Mouse (Mus musculus): ENCODE results near the gene Polr1e. TPM values are rescaled to one million over a fixed set of nuclear protein-coding genes. Genes with fewer than 3 reads are reported as not detected.

The Polr1e gene
- 10 to 100 TPM in 1 of 2 experiments, 1 to 10 TPM in 1; 7.5 to 10.3 TPM for total RNA-seq (2023)

DNA sequence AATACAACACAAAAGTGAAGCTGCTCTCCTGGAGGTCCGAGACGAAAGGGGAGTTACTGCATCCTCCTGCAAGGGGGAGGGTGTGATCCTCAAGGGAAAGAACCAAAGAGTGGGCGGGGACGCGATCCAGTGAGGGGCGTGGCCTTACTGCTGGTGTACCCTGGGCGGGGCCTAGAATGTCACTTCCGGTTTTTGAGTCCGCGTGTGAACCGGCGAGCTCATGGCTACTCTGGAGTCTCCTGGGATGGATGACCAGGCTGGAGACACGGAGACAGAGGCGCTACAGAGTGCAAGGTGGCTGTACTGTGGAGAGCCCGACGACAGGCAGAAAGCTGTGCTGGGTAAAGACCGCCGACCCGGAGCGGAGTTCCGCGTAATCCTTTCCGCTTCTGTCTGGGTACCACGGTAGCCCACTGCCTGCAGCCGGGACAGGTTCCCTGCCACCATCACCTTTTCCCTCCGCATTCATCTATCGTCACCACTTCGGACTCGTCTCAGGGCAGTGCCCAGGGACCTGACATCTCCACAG is at the start of gene Polr1e:
Gene Polr1e, plus strand, starts transcription at position 132 of the 529 bp plus-strand sequence.

DNA sequence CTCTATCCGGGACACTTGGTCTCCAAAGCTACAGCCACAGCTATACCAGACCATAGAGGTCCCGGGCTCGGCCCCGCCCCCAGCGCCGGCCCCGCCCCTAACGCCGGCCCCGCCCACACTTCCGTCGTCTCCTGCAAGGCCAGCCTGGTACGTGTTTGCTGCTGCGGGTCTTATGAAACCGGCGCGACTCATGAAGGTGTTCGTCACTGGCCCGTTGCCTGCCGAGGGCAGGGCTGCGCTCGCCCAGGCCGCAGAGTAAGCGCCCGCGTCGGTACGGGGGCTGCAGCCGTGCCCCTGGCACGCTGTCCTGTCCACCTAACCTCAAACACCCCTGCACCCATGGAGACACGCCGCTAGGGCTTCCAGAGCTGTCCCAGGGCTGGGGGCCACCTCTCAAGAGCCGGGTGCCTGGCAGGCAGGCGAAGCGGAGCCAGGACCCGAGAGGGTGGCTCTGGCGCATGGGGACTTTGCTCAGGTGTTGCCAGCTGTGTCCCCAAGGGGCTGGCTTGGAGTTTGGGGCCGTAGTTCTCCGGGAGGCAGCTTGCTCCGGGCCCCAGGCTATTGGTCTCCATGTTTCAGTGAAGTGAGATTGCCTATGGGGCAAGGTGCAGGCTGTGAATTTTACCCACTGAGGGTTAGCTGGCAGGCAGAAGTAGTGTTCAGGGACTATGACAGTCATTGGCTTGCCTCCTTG is 37.0 kb upstream of the Polr1e start, which contains the start of gene Grhpr:
Gene Grhpr, plus strand, starts transcription at position 116 of the 694 bp plus-strand sequence.

DNA sequence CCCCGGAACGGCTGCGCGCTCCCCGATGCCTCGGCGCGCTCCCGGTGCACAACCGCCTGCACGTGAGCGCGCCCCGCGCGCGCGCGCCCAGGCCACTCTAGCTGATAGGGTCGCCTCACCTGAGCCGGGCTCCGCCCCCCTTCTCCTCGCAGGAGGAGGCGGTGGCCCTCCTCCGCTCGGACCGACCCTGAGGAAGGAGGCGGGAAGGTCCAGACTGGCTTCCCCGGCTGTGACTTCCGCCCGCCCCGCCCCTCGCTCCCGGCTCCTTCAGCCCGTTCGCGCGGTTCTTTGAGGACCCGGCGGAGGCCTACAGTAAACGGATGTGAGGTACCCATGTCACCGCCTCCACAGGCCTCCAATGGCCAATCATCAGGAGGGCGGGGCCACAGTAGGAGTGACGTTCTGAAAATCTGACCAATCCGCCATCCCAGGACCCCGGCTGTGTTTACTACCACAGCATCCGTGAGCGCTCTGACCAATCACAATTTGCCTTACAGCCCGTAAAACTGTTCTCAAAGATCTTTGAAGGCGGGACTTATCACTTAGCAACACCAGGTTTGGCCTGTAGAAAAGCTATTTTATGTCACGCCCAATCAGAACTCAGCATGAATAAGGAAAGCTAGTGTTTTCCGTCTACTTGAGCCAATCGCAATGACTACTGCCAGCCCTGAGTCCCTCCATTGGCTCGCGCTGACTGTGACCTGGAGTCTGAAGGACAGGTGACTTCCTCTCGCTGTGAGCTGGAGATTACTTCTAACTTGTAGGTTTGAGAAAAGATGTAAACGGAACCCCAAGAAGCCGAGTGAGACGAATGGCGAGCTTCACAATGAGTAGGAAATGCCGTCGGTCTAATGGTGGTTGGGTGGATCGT is 6.0 kb upstream of the Polr1e start, which contains the start of gene Zbtb5:
Gene Zbtb5, minus strand, starts transcription at position 308 of the 871 bp plus-strand sequence.

DNA sequence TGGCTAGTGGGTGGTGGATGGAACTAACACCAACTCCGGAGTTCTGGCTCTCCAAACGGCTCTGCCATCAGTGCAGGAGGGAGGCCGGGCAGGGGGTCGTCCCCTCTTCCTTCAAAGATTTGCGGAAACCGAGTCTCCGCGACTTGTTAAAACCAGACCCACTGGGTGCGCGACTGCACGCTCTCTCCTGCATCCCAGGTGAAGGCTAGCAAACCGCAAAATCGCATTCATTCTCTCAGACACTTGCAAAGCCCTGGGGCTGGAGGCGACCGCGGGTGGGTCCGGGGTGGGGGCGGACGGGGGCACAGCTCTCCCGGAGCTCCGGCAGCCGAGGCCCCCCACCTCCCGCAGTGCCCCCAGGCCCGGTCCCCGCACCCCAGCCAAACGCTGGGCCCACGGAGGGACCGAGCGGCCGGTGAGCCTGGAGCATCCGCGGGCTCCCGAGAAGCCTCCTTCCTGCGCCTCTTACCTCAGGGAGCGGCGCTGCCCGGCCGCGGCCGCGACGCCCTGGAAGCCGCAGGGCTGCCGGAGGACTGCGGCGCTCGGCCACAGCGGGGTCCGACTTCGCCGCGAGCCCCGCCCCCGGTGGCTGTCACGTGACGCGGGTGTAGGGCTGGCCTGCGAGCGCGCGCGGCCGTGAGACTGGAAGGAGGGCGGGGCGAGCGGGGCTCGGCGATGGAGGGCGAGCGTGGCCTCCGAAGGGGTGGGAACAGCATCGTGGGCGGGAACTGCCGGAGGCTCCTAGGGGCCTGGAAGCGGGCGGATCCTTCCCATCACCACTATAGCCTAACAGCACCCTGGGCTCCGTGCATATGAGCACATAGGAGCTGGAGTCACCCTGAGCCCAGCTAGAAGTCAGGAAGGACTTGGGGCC is 65.9 kb downstream of the Polr1e start, which contains the start of gene Fbxo10:
Gene Fbxo10, minus strand, starts transcription at position 584 of the 874 bp plus-strand sequence.

Other genes with a start within 250 kb of the Polr1e start
- 1 to 10 TPM; 4.1 to 6.1 TPM for gene Grhpr, start 37.2 kb upstream of the Polr1e start, total RNA-seq (2023)
- gene Zbtb5, start 6.2 kb upstream of the Polr1e start, total RNA-seq (2023), result 1 to 10 TPM; 6.6 to 7.1 TPM
- 10 to 100 TPM; 12.7 to 18.5 TPM for gene Fbxo10, start 66.0 kb downstream of the Polr1e start, total RNA-seq (2023)
- gene Tomm5, start 89.5 kb downstream of the Polr1e start, total RNA-seq (2023), result 10 to 100 TPM; 27.9 to 32.6 TPM
- gene Frmpd1, start 166.3 kb downstream of the Polr1e start, total RNA-seq (2023), result under 1 TPM; 0.07 to 0.09 TPM

All from neutrophil, adult 83 days (primary cell).